Mouse (Mus musculus): ENCODE data around the gene Slc52a3. TPM values are rescaled to one million over a fixed set of nuclear protein-coding genes. Genes with fewer than 3 reads are reported as not detected.
A peak's percentile ranks its signal among the peaks of the same experiment; 100 is the strongest.
"Not testable (repeated sequence)": the region's sequence is repeated elsewhere in the genome, so short reads cannot be mapped to it uniquely, and the experiment has no call there.

The Slc52a3 gene
- polyA plus RNA-seq, 1 experiment from 2014 or later: 0.80 TPM

- Histone ChIP-seq H3K4me1 (ENCODE audit: control insufficient read depth, insufficient read depth, low read length) (no peaks in the 10 kb centered on the region), H3K27me3 (ENCODE audit: control insufficient read depth, insufficient read depth, low read length) (peaks cover 16% of the 10 kb centered on the region), H3K9me3 (replicated peaks; ENCODE audit: control insufficient read depth, low read length) (no peaks in the 10 kb centered on the region), H3K4me2 (no peak overlapping the region), H3K36me3 (ENCODE audit: control insufficient read depth, insufficient read depth, low read length) (no peaks in the 10 kb centered on the region), H3K9ac (ENCODE audit: low read depth, low read length) (no peak overlapping the region), H3K4me3 (ENCODE audit: low read depth, low read length) (no peak overlapping the region), H3K27ac (ENCODE audit: low read depth, low read length) (no peak overlapping the region)
- WGBS (ENCODE audit: insufficient replicate concordance): 70% methylated on average over 8 of the region's 8 CpGs
- no peak for ATAC-seq (replicated peaks; ENCODE audit: insufficient number of reproducible peaks, low FRiP score, low TSS enrichment)
Observed at GRCm38 (mm10) chr2:151986958-151987357, 9.4 kb upstream of the Slc52a3 start.

- Histone ChIP-seq H3K4me1 (ENCODE audit: control insufficient read depth, insufficient read depth, low read length) (no peaks in the 10 kb centered on the region), H3K4me3 (ENCODE audit: low read depth, low read length) (no peak overlapping the region), H3K9me3 (replicated peaks; ENCODE audit: control insufficient read depth, low read length) (no peaks in the 10 kb centered on the region), H3K27me3 (ENCODE audit: control insufficient read depth, insufficient read depth, low read length) (peaks cover 32% of the 10 kb centered on the region), H3K36me3 (ENCODE audit: control insufficient read depth, insufficient read depth, low read length) (no peaks in the 10 kb centered on the region), H3K9ac (ENCODE audit: low read depth, low read length) (no peak overlapping the region), H3K27ac (ENCODE audit: low read depth, low read length) (no peak overlapping the region), H3K4me2 (no peak overlapping the region)
- no peak for ATAC-seq (replicated peaks; ENCODE audit: insufficient number of reproducible peaks, low FRiP score, low TSS enrichment)
- 64% methylated on average over 2 of the region's 2 CpGs for WGBS (ENCODE audit: insufficient replicate concordance)
Observed at GRCm38 (mm10) chr2:151988978-151989377, 7.3 kb upstream of the Slc52a3 start.

- Histone ChIP-seq H3K4me2 (no peak overlapping the region), H3K4me3 (ENCODE audit: low read depth, low read length) (no peak overlapping the region), H3K9me3 (replicated peaks; ENCODE audit: control insufficient read depth, low read length) (no peaks in the 10 kb centered on the region), H3K27me3 (ENCODE audit: control insufficient read depth, insufficient read depth, low read length) (peaks cover 51% of the 10 kb centered on the region), H3K27ac (ENCODE audit: low read depth, low read length) (no peak overlapping the region), H3K9ac (ENCODE audit: low read depth, low read length) (no peak overlapping the region), H3K36me3 (ENCODE audit: control insufficient read depth, insufficient read depth, low read length) (no peaks in the 10 kb centered on the region), H3K4me1 (ENCODE audit: control insufficient read depth, insufficient read depth, low read length) (no peaks in the 10 kb centered on the region)
- 44% methylated on average over 1 of the region's 1 CpGs for WGBS (ENCODE audit: insufficient replicate concordance)
- ATAC-seq (replicated peaks; ENCODE audit: insufficient number of reproducible peaks, low FRiP score, low TSS enrichment): no peak
Observed at GRCm38 (mm10) chr2:151990985-151991394, 5.3 kb upstream of the Slc52a3 start.

- H3K4me2 ChIP-seq: no peak overlapping the region
- no peaks in the 10 kb centered on the region for H3K4me1 ChIP-seq (ENCODE audit: control insufficient read depth, insufficient read depth, low read length)
- no peak overlapping the region for H3K9ac ChIP-seq (ENCODE audit: low read depth, low read length)
- H3K4me3 ChIP-seq (ENCODE audit: low read depth, low read length): no peak overlapping the region
- H3K36me3 ChIP-seq (ENCODE audit: control insufficient read depth, insufficient read depth, low read length): no peaks in the 10 kb centered on the region
- peaks cover 55% of the 10 kb centered on the region for H3K27me3 ChIP-seq (ENCODE audit: control insufficient read depth, insufficient read depth, low read length)
- WGBS (ENCODE audit: insufficient replicate concordance): 40% methylated on average over 5 of the region's 5 CpGs
- no peaks in the 10 kb centered on the region for H3K9me3 ChIP-seq (replicated peaks; ENCODE audit: control insufficient read depth, low read length)
- H3K27ac ChIP-seq (ENCODE audit: low read depth, low read length): no peak overlapping the region
- no peak for ATAC-seq (replicated peaks; ENCODE audit: insufficient number of reproducible peaks, low FRiP score, low TSS enrichment)
Observed at GRCm38 (mm10) chr2:151991446-151991845, 4.9 kb upstream of the Slc52a3 start.

GRCm38 (mm10) chr2:151994350-151995122, 1.8 kb upstream of the Slc52a3 start:
- Histone ChIP-seq H3K27me3 (ENCODE audit: control insufficient read depth, insufficient read depth, low read length) (peaks cover 77% of the 10 kb centered on the region), H3K9me3 (replicated peaks; ENCODE audit: control insufficient read depth, low read length) (no peaks in the 10 kb centered on the region), H3K4me2 (peak overlapping the region; percentile 60), H3K4me3 (ENCODE audit: low read depth, low read length) (0 out of 2 replicates have a peak overlapping the region, but pooled peaks have one; percentile 2), H3K27ac (ENCODE audit: low read depth, low read length) (no peak overlapping the region), H3K36me3 (ENCODE audit: control insufficient read depth, insufficient read depth, low read length) (no peaks in the 10 kb centered on the region), H3K4me1 (ENCODE audit: control insufficient read depth, insufficient read depth, low read length) (no peaks in the 10 kb centered on the region), H3K9ac (ENCODE audit: low read depth, low read length) (0 out of 2 replicates have a peak overlapping the region, but pooled peaks have one; percentile 3)
- ATAC-seq (replicated peaks; ENCODE audit: insufficient number of reproducible peaks, low FRiP score, low TSS enrichment): no peak
- 10% methylated on average over 22 of the region's 22 CpGs for WGBS (ENCODE audit: insufficient replicate concordance)

- not testable (repeated sequence) for H3K9me3 ChIP-seq (replicated peaks; ENCODE audit: control insufficient read depth, low read length); H3K9ac ChIP-seq (ENCODE audit: low read depth, low read length); H3K4me1 ChIP-seq (ENCODE audit: control insufficient read depth, insufficient read depth, low read length); H3K36me3 ChIP-seq (ENCODE audit: control insufficient read depth, insufficient read depth, low read length); H3K4me3 ChIP-seq (ENCODE audit: low read depth, low read length); ATAC-seq (replicated peaks; ENCODE audit: insufficient number of reproducible peaks, low FRiP score, low TSS enrichment); H3K27ac ChIP-seq (ENCODE audit: low read depth, low read length)
- 45% methylated on average over 2 of the region's 2 CpGs for WGBS (ENCODE audit: insufficient replicate concordance)
- Histone ChIP-seq H3K4me2 (peak overlapping the region; percentile 48; the same call in 1 of the 2 replicates), H3K27me3 (ENCODE audit: control insufficient read depth, insufficient read depth, low read length) (peaks cover 81% of the 10 kb centered on the region)
Observed at GRCm38 (mm10) chr2:151997190-151997575, 872 bp downstream of the Slc52a3 start.

- Histone ChIP-seq H3K9ac (ENCODE audit: low read depth, low read length) (no peak overlapping the region), H3K4me3 (ENCODE audit: low read depth, low read length) (no peak overlapping the region), H3K4me2 (no peak overlapping the region; the same call in 1 of the 2 replicates), H3K27ac (ENCODE audit: low read depth, low read length) (no peak overlapping the region), H3K36me3 (ENCODE audit: control insufficient read depth, insufficient read depth, low read length) (no peaks in the 10 kb centered on the region), H3K4me1 (ENCODE audit: control insufficient read depth, insufficient read depth, low read length) (peaks cover 6% of the 10 kb centered on the region; the same call in 1 of the 2 replicates), H3K9me3 (replicated peaks; ENCODE audit: control insufficient read depth, low read length) (no peaks in the 10 kb centered on the region), H3K27me3 (ENCODE audit: control insufficient read depth, insufficient read depth, low read length) (peaks cover 77% of the 10 kb centered on the region)
- peak; percentile 66 for ATAC-seq (replicated peaks; ENCODE audit: insufficient number of reproducible peaks, low FRiP score, low TSS enrichment)
- 46% methylated on average over 8 of the region's 8 CpGs for WGBS (ENCODE audit: insufficient replicate concordance)
Observed at GRCm38 (mm10) chr2:151997776-151998504, 1.6 kb downstream of the Slc52a3 start.

GRCm38 (mm10) chr2:151998505-151998899, 2.2 kb downstream of the Slc52a3 start:
- Histone ChIP-seq H3K27me3 (ENCODE audit: control insufficient read depth, insufficient read depth, low read length) (peaks cover 72% of the 10 kb centered on the region), H3K4me3 (ENCODE audit: low read depth, low read length) (no peak overlapping the region), H3K9ac (ENCODE audit: low read depth, low read length) (no peak overlapping the region), H3K9me3 (replicated peaks; ENCODE audit: control insufficient read depth, low read length) (no peaks in the 10 kb centered on the region), H3K4me2 (no peak overlapping the region), H3K27ac (ENCODE audit: low read depth, low read length) (no peak overlapping the region), H3K4me1 (ENCODE audit: control insufficient read depth, insufficient read depth, low read length) (peaks cover 6% of the 10 kb centered on the region; the same call in 1 of the 2 replicates), H3K36me3 (ENCODE audit: control insufficient read depth, insufficient read depth, low read length) (no peaks in the 10 kb centered on the region)
- 64% methylated on average over 9 of the region's 9 CpGs for WGBS (ENCODE audit: insufficient replicate concordance)
- no peak for ATAC-seq (replicated peaks; ENCODE audit: insufficient number of reproducible peaks, low FRiP score, low TSS enrichment)

All from heart, embryonic 11.5 days (tissue).